Mouse (Mus musculus) frontal cortex, postnatal 10 days (tissue): ENCODE measurements at regions not wholly inside any gene's neighbourhood (a gene's known extent, or its start where the extent isn't known, plus 50 kb on each side); places are given as distances from the start of the nearest gene placed in this dataset.
"Not testable (repeated sequence)": the region's sequence is repeated elsewhere in the genome, so short reads cannot be mapped to it uniquely, and the experiment has no call there.

Experiments used
- DNase-seq, 2 experiments: peaks; one replicate each; pipeline ENCODE4 v3.0.0; 2022; ENCODE audit warnings: low spot score in 2 of 2, mixed read lengths in 1 of 2

DNA sequence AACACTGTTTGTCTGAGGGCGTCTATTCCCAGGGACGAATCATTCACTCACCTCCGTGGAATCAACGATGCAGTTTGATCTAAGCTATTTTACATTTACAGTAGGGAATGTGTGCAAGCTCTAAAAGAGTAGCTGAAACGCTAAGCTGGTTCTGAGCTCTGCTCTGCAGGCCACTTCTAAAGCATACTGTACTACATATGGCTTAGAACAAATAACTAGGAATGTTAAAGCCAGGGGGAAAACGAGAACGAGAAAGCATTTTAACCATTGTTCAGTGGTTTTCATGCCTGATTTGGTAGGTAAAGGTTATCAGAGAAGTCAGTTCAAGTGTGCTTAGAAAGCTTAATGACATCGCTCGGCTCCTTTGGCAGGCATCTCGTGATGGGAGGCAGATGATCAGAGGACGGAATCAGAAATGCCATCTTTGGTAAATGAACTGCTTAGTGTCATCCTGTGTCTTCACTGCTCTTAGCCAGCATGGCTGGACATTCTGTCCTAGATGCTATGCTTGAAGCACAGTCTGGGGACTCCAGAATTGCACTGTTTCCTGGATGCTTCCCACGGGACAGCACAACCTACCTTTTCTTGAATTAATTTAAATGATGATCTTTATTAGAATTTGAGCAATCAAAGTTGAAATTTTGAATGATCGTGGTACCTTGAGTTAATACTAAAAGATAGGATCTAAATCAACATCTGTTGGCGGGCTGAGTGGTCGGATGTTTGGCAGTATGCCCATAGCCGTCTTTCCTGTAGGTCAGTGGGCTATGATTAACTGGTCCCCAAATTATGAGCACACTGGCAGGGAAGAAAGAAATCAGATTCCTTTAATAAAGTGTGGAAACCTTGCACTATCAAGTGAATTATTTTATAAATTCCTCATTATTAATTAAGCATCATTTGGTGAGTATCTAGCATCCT is 495.2 kb downstream of the Hace1 start:
- no peak for DNase-seq

GRCm38 (mm10) chr10:46087766-46088165 is 510.1 kb downstream of the Hace1 start:
- DNase-seq: no peak

GRCm38 (mm10) chr10:46100837-46101236 is 523.2 kb downstream of the Hace1 start:
- DNase-seq: no peak

DNA sequence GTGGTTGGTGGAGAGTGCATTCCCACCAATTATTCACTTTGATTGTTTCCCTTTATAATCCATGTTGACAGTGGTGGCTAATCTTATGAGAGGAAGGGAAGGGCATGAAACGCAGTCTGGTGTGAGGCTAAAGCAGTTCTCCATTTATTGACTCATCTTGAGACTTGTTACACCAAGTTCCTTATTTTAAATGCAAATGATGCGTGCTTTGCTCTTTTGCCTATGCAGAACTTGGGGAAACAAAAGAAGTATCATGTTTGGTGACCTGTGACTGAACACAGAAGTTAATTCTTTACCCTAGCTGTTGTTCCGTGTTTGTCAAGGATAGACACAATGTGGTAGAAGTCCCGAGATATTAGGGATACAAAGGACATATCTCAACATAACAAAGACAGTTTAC is 531.2 kb downstream of the Hace1 start:
- DNase-seq: no peak

DNA sequence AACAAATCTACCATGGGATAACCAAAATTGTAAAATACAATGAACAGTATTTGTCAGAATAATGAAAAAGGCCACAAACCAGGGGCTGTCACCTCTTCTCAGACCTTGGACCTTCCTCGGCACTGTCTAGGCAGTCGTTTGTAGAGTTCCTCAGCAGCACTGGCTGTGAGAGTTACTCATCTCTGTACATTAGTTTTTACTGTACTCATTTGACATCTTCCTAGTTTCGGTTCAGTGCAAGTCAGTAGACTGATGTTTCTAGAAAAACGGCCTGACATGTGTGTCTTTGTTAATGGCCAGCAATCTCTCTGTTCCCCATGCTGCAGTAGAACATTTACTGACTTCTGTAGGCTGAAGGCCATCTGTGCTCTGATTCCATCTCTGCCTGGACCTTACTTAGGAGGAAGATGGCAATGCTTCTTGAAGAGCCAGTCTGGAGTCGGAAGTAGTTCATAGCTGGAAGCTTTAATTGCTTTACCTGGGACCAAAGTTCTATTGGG is 537.1 kb downstream of the Hace1 start:
- no peak for DNase-seq

- DNase-seq: not testable (repeated sequence)
Observed at GRCm38 (mm10) chr10:46122409-46122808, 544.8 kb downstream of the Hace1 start.

- DNase-seq: no peak
Observed at GRCm38 (mm10) chr10:46123795-46124194, 546.2 kb downstream of the Hace1 start.

- DNase-seq: no peak
Observed at GRCm38 (mm10) chr10:46135120-46135748, 557.6 kb downstream of the Hace1 start.

DNA sequence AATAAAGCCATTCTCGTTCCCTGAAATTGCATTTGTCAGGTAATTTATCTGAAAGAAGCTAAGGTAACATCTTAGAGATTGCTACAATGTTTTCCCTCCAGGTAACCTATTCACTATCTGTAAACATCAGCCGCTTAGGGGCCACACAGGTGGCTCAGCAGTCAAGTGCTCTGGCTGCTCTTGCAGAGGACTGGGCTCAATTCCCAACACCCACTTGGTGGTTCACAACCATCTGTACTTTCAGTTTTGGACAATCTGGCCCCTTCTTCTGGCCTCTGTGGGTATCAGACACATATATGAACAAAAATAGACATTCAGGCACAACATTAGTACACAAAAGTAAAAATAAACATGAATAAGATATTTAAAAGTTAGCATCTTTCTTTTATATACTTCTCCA is 596.4 kb downstream of the Hace1 start:
- no peak for DNase-seq

GRCm38 (mm10) chr10:46185763-46186458 is 608.3 kb downstream of the Hace1 start:
- no peak for DNase-seq

DNA sequence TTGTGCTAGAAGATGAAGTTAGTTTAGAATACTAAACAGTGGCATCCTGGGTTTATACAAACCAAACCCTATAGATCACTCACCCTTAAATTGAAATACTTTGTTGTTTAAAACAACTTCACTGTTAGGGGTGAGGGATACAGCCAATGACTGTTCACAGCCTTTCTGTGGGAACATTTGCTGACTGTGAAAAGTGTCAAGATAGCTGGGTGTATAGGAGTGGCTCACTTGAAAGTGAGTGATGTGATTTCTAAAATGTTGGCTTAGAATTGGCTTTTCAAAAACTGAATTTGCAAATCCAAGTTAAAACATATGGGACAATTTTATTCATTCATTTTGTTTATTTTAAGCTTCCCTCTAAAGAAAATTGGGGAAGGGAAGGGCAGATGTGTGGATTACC is 616.5 kb downstream of the Hace1 start:
- DNase-seq: no peak

- no peak for DNase-seq
Observed at GRCm38 (mm10) chr10:46226837-46227402, 649.3 kb downstream of the Hace1 start.

DNA sequence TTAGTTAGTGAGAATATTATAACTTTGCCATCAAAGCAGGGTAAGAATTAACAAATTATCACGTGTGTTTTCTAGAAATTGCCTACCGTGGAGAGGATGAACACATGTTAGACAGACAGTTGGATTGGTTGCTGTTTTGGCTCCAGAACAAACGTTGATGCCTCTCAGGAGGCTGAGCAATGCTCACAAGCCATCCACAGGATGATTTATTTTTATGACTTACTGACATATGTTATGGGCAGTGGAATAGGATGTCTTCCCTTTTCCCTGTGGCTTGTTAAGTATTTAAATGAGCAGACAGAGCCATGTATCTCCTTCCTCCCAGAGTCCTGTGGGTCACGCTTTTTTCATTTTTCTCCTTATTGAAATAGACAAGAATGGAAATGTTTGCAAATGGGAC is 652.0 kb downstream of the Hace1 start:
- DNase-seq: no peak

- no peak for DNase-seq
Observed at GRCm38 (mm10) chr10:46235581-46235980, 658.0 kb downstream of the Hace1 start.

- DNase-seq: no peak
Observed at GRCm38 (mm10) chr10:46255575-46255974, 677.9 kb downstream of the Hace1 start.

DNA sequence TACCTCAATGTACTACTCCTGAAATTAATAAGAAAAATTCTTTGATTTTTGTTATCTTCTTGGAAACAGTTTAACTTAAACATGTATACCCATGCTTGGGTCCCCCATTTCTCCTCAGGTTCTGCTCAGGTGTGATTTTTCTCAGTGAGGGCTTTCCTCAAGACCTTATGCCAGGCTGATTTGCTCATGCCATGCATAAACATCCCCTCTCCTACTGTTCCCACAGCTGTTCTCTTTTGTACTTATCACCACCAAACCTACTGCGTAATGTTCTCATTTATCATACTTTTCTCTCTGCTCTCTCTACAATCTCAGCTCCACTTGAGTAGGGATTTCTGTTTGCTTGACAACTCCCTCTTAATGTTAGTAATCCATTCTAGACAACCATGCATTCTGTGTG is 692.1 kb downstream of the Hace1 start:
- no peak for DNase-seq

DNA sequence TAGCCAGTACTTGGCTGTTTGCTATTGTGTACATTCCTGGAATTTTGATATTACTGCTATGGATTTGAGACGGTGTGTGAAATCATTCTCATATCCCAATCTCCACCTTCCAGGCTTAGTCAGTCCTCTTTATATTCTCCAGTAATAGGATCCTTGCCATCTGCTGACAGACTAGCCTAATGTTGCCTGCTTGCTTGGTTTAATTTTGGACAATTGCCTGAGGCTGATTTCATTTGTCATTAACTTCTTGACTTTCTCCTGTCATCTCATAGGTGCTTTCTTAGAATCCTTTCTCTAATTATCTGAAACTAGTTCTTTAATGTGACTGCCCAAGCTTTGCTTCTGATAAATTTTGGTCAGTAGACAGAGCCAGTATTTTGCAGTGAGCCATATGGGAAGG is 696.2 kb downstream of the Hace1 start:
- DNase-seq: no peak

- DNase-seq: no peak
Observed at GRCm38 (mm10) chr10:46294290-46294689, 716.7 kb downstream of the Hace1 start.

DNA sequence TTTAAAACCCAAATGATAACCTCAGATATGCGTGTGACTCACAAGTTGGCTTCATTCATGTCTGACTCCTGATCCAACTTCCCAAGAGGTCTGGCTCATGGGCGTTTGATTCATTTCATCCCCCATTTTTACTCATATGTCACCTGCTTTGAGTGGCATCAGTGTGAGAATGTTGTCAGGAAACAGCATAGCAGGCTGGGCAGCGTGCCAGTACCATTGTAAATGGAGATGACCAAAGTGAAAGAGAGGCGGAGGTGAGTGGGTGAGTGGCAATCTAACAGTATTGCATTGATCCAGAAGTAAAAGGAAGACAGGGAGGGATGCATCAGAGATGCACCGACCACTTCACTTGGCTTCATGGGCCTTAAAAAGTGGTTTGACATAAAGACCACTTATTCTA is 720.7 kb downstream of the Hace1 start:
- no peak for DNase-seq

GRCm38 (mm10) chr10:46299521-46299920 is 721.9 kb downstream of the Hace1 start:
- DNase-seq: no peak

- no peak for DNase-seq
Observed at GRCm38 (mm10) chr10:46320328-46321038, 742.9 kb downstream of the Hace1 start.
